Mouse (Mus musculus) stomach, embryonic 16.5 days (tissue): ENCODE measurements around the gene Stt3a. TPM values are rescaled to one million over a fixed set of nuclear protein-coding genes. Genes with fewer than 3 reads are reported as not detected.

Source experiments
- polyA plus RNA-seq: library from polyadenylated mRNA; unstranded; fragments of >200 nt; fragmentation: Nextera tagmentation; extraction: Ambion mirVana; gene quantifications from 2 replicates; pipeline ENCODE4 v1.2.1, GENCODE M21; 2015

Stt3a gene
- polyA plus RNA-seq, 1 experiment from 2014 or later = 341 TPM

Other genes starting within 250 kb of the Stt3a start
- gene Gm5615, start 225.7 kb downstream of the Stt3a start, polyA plus RNA-seq = not detected in 2 replicates
- gene Gm17689, start 185.0 kb downstream of the Stt3a start, polyA plus RNA-seq = not detected in 2 replicates
- not detected in 2 replicates for gene A630095E13Rik, start 124.3 kb downstream of the Stt3a start, polyA plus RNA-seq
- not detected in 2 replicates for gene Acrv1, start 74.5 kb downstream of the Stt3a start, polyA plus RNA-seq
- 25.7 and 27.3 TPM in 2 replicates for gene Chek1, start 40.6 kb downstream of the Stt3a start, polyA plus RNA-seq
- gene Ei24, start 29.7 kb upstream of the Stt3a start, polyA plus RNA-seq = 89.4 and 98.4 TPM in 2 replicates
- 13.1 and 14.4 TPM in 2 replicates for gene Fez1, start 54.2 kb upstream of the Stt3a start, polyA plus RNA-seq